Mouse (Mus musculus) heart, embryonic 15.5 days (tissue): Measurements from ENCODE around the gene Itgam. TPM values are rescaled to one million over a fixed set of nuclear protein-coding genes. Genes with fewer than 3 reads are reported as not detected.

Experiments used
- ATAC-seq: fragments of 200-750 bp; cut with Nextera tagmentation; replicated peaks from 2 replicates; pipeline ENCODE4 v1.8.0; 2017; ENCODE audit warnings: low read depth, moderate TSS enrichment; ENCODE audit not compliant: insufficient number of reproducible peaks, insufficient read depth, low FRiP score
- H3K27ac ChIP-seq: fragments of 300-500 bp; sonication (generic); 2 replicates; pipeline ENCODE4 v1.5.1; 2015; ENCODE audit warnings: mild to moderate bottlenecking, inconsistent platforms
- H3K27me3 ChIP-seq: fragments of 300-500 bp; sonication (generic); 2 replicates; pipeline ENCODE4 v1.6.1; 2015; ENCODE audit warnings: inconsistent platforms
- H3K36me3 ChIP-seq: fragments of 300-500 bp; sonication (generic); 2 replicates; pipeline ENCODE4 v1.6.1; 2015; ENCODE audit warnings: mild to moderate bottlenecking, inconsistent platforms
- H3K4me1 ChIP-seq: fragments of 300-500 bp; sonication (generic); replicated peaks from 2 replicates; pipeline ENCODE4 v1.6.1; 2015; ENCODE audit warnings: inconsistent platforms
- H3K4me2 ChIP-seq: fragments of 300-500 bp; sonication (generic); 2 replicates; pipeline ENCODE4 v1.6.1; 2015; ENCODE audit warnings: inconsistent platforms, mild to moderate bottlenecking, moderate library complexity
- H3K4me3 ChIP-seq: fragments of 300-500 bp; sonication (generic); 2 replicates; pipeline ENCODE4 v1.5.1; 2015; ENCODE audit warnings: mild to moderate bottlenecking, inconsistent platforms
- H3K9ac ChIP-seq: fragments of 300-500 bp; sonication (generic); 2 replicates; pipeline ENCODE4 v1.6.1; 2015; ENCODE audit warnings: mild to moderate bottlenecking, inconsistent platforms
- H3K9me3 ChIP-seq: fragments of 300-500 bp; sonication (generic); replicated peaks from 2 replicates; pipeline ENCODE4 v1.6.1; 2016; ENCODE audit warnings: inconsistent platforms
- WGBS: fragments of 180-500 bp; shearing (Covaris S2); methylation state at CpG from one replicate; pipeline ENCODE4 v1.1.7; 2015; ENCODE audit warnings: mixed read lengths; 5-methylcytosine and 5-hydroxymethylcytosine counted together
- polyA plus RNA-seq: library from polyadenylated mRNA; unstranded; fragments of >200 nt; fragmentation: Nextera tagmentation; extraction: Ambion mirVana; gene quantifications from 2 replicates; pipeline ENCODE4 v1.2.1, GENCODE M21; 2015

The Itgam gene
- polyA plus RNA-seq, 1 experiment from 2014 or later, result 0.69 TPM

DNA sequence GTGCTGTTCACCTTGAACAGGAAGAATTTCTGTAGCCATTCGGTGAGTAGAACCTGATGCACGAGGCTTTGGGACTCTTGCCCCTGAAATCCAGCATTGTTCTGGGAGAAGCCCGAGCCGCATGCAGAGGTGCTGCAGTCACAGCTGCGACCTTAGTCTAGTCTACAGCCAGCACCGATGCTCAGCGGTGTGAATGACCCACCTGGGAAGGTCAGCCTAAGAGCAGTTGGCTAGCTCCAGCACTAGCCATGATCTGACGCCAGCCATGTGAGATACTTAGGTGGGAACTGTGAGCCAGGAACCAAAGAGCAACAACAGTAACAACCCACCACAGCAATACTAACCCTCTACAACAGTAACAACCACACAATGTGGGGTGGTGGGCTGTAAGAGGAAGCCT is 4.6 kb upstream of the Itgam start:
- Histone ChIP-seq H3K9me3 (no peaks in the 10 kb centered on the region), H3K27ac (no peak overlapping the region), H3K36me3 (no peaks in the 10 kb centered on the region), H3K4me1 (no peaks in the 10 kb centered on the region), H3K9ac (no peak overlapping the region), H3K4me3 (no peak overlapping the region), H3K27me3 (no peaks in the 10 kb centered on the region), H3K4me2 (no peak overlapping the region)
- 74% methylated on average over 8 of the region's 8 CpGs for WGBS
- ATAC-seq, result no peak

DNA sequence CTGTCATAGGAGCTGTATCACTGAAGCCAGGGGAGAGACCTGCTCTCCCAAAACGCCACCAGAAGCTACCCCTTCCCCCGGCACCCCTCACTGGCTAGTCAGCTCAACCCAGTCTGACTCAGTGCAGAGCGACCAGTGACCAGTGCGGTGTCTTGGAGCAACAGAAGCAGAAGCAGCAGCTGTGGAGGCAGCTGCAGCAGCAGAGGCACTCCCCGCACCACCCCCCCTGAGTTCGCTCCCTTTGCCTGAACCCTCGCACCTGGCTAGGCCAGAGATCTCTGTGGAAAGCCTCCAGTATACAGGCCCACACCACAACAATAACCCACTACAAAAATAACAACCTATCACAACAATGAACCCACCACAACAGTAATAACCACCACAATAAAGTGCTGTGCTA is 3.9 kb upstream of the Itgam start:
- Histone ChIP-seq H3K4me1 (no peaks in the 10 kb centered on the region), H3K9me3 (no peaks in the 10 kb centered on the region), H3K9ac (no peak overlapping the region), H3K4me3 (no peak overlapping the region), H3K27ac (no peak overlapping the region), H3K4me2 (no peak overlapping the region), H3K36me3 (no peaks in the 10 kb centered on the region), H3K27me3 (no peaks in the 10 kb centered on the region)
- no peak for ATAC-seq
- WGBS, result 54% methylated on average over 7 of the region's 7 CpGs

DNA sequence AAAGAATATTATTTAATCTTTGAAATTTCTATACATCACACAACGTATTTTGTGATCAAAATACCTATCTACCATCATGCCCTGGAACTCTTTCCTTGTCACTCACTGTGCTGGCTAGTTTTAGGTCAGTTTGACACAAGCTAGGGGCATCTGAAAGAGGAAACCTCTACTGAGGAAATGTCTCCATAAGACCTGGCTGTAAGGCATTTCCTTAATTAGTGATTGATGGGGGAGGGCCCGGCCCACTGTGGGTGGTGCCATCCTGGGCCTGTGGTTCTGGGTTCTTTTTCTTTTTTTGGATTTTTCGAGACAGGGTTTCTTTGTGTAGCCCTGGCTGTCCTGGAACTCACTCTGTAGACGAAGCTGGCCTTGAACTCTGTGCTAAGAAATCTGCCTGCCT is 3.3 kb upstream of the Itgam start:
- H3K4me3 ChIP-seq, result no peak overlapping the region
- no peaks in the 10 kb centered on the region for H3K4me1 ChIP-seq
- no peak overlapping the region for H3K9ac ChIP-seq
- H3K36me3 ChIP-seq, result no peaks in the 10 kb centered on the region
- 66% methylated on average over 4 of the region's 4 CpGs for WGBS
- no peaks in the 10 kb centered on the region for H3K9me3 ChIP-seq
- no peak overlapping the region for H3K4me2 ChIP-seq
- no peak for ATAC-seq
- H3K27ac ChIP-seq, result no peak overlapping the region
- no peaks in the 10 kb centered on the region for H3K27me3 ChIP-seq

DNA sequence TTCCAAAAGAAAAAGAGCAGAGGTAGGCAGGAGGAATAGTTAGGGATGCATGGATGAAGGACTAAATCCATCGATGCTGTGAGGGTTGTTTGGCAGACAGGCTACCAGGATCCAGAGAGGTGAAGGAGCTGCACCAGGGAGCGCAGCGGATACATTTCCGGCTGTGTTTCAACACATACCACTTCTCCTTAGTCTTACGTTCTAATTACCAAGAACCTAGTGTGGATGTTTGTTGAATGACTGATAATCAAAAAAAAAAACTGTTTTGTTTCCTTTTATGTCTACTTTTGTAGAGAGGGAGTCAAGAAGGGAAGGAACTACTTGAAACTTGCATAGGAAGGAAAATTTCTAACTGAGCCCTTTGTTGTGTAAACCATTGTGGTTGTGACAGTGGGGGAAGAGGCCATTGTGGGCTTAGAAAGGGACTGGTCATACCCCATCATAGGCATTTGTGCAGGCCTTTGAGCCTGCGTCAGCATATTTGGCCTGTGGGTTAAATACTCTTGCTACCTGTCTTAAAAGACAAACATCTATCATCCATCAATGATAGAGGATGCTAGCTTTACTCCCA is 856 bp downstream of the Itgam start:
- no peak for ATAC-seq
- 72% methylated on average over 6 of the region's 6 CpGs for WGBS
- no peak overlapping the region for H3K27ac ChIP-seq

DNA sequence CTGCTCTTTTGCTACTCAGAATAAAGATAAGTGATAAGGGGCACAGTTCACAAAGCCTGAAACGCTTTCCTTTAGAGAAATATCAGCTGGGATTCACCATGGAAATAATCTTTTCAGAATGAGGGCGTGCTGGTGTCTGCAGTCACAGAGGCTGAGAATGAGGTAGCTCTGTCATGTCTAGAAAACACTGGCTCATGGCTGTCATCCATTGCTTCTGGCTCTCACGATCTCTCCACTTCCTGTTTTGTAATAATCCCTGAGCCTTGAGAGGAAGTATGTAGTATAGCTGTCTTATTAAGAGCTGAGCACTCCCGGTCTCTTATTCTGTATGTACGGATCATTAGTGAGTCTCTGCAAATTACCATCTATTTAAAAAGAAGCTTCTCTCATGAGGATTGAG is 3.1 kb downstream of the Itgam start:
- no peak overlapping the region for H3K4me3 ChIP-seq
- ATAC-seq, result no peak
- H3K36me3 ChIP-seq, result no peaks in the 10 kb centered on the region
- H3K4me2 ChIP-seq, result no peak overlapping the region
- H3K27me3 ChIP-seq, result no peaks in the 10 kb centered on the region
- no peak overlapping the region for H3K27ac ChIP-seq
- H3K9me3 ChIP-seq, result no peaks in the 10 kb centered on the region
- H3K9ac ChIP-seq, result no peak overlapping the region
- WGBS, result 59% methylated on average over 5 of the region's 5 CpGs
- H3K4me1 ChIP-seq, result no peaks in the 10 kb centered on the region

More for the DNA sequence above, 856 bp downstream of the Itgam start:
- Histone ChIP-seq H3K4me2 (no peak overlapping the region), H3K36me3 (no peaks in the 10 kb centered on the region), H3K4me1 (no peaks in the 10 kb centered on the region), H3K27me3 (no peaks in the 10 kb centered on the region), H3K9me3 (no peaks in the 10 kb centered on the region), H3K4me3 (no peak overlapping the region), H3K9ac (no peak overlapping the region)

DNA sequence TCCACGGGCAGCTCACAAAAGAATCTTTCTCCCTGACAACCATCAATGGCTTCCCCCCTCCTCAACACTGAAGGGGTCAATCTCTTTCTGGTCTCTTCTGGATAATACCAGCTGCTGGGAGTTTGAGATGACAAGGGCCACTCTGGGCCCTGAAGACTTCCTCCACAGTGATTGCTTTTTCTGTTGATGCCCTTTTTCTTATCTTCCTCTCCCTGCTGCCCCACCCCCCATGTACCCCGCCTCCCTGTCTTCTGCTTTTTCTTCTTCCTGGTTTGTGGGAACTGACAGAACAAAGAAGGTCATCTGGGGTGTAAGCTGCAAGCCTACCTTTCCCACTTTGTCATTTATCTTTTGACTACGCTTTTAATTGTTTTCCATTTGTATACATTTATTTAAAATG is 5.4 kb downstream of the Itgam start:
- Histone ChIP-seq H3K9me3 (no peaks in the 10 kb centered on the region), H3K27me3 (no peaks in the 10 kb centered on the region), H3K4me2 (no peak overlapping the region), H3K36me3 (no peaks in the 10 kb centered on the region), H3K9ac (no peak overlapping the region), H3K4me3 (no peak overlapping the region), H3K4me1 (no peaks in the 10 kb centered on the region), H3K27ac (no peak overlapping the region)
- no peak for ATAC-seq
- WGBS, result 43% methylated on average over 3 of the region's 3 CpGs

DNA sequence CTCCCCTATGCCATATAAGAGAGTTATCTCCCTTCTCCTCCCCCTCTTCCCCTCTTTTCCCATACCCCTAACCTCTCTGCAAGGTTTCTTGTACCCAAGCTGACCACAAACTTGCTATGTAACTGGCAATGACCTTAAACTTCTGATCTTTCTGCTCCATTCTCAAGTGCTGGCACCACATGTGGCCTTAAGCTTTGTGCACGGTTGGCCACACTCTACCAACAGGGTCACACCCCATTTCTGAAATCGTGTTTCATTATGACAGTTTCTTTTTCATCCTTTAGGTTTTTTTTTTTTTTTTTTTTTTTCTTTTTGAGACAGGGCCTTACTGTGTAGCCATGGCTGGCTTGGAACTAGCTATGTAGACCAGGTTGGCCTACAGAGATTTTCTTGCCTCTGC is 7.4 kb downstream of the Itgam start:
- ATAC-seq, result no peak
- H3K4me2 ChIP-seq, result no peak overlapping the region
- 70% methylated on average over 2 of the region's 2 CpGs for WGBS
- H3K4me1 ChIP-seq, result no peaks in the 10 kb centered on the region
- no peak overlapping the region for H3K4me3 ChIP-seq
- no peak overlapping the region for H3K27ac ChIP-seq
- no peaks in the 10 kb centered on the region for H3K9me3 ChIP-seq
- no peaks in the 10 kb centered on the region for H3K36me3 ChIP-seq
- no peak overlapping the region for H3K9ac ChIP-seq
- H3K27me3 ChIP-seq, result no peaks in the 10 kb centered on the region

DNA sequence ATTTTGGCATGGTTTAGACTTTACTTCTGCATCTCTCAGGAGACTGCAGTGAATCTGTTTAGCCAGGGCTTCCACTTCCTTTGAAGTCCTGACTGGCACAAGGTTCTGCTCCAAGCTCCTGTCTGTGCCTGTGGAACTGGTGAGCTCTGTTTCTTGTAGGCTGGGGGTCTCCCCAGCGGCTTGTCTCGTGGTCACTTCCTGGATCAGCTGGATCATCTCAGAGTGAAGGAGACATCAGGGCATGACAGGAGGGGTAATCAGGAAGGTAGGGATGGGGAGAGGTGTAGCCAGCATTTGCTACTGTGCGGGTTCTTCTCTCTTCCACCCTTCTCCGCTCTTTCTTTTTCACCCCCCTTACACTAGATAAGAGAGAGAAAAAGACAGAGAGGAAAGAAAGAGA is 9.4 kb downstream of the Itgam start:
- H3K4me3 ChIP-seq, result no peak overlapping the region
- WGBS, result 64% methylated on average over 4 of the region's 4 CpGs

DNA sequence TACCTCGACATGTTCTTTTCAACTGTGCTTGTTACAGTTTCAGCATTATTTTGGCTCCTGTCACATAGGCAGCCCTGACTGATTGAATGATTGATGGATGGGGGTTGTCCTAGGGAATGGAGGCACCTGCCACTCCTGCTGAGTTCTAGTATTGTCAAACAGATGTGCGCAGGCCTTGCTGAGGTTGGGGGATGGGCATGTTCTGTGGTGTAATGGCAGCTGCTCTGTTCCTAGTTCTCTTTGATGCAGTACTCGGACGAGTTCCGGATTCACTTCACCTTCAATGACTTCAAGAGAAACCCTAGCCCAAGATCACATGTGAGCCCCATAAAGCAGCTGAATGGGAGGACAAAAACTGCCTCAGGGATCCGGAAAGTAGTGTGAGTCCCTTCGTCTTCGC is 17.6 kb downstream of the Itgam start:
- no peaks in the 10 kb centered on the region for H3K4me1 ChIP-seq
- no peaks in the 10 kb centered on the region for H3K27me3 ChIP-seq
- H3K27ac ChIP-seq, result no peak overlapping the region
- 76% methylated on average over 8 of the region's 8 CpGs for WGBS
- no peak overlapping the region for H3K9ac ChIP-seq
- no peak overlapping the region for H3K4me2 ChIP-seq
- no peaks in the 10 kb centered on the region for H3K9me3 ChIP-seq
- no peaks in the 10 kb centered on the region for H3K36me3 ChIP-seq
- H3K4me3 ChIP-seq, result no peak overlapping the region
- no peak for ATAC-seq

More for the DNA sequence above, 9.4 kb downstream of the Itgam start:
- no peak overlapping the region for H3K27ac ChIP-seq
- H3K9ac ChIP-seq, result no peak overlapping the region
- H3K4me2 ChIP-seq, result no peak overlapping the region
- no peaks in the 10 kb centered on the region for H3K4me1 ChIP-seq
- no peak for ATAC-seq
- H3K27me3 ChIP-seq, result no peaks in the 10 kb centered on the region
- no peaks in the 10 kb centered on the region for H3K9me3 ChIP-seq
- no peaks in the 10 kb centered on the region for H3K36me3 ChIP-seq

DNA sequence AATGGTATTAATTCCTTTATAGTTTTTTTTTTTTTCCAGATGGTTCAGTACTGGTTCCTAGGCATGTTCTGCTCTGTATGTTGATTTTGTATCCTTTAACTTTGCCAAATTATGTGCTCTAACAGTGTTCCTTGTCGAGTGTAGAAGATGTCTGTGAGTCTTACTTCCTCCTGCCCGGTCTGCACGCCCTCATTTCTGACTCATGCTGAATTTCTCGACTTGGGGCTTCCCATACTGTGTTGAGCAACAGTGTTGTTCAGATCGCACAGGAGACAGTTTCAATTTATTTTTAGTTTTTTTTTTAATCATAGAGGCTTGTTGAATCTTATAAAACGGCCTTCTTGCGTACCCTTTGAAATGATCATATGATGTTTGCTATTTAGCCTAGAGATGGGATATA is 26.7 kb downstream of the Itgam start:
- Histone ChIP-seq H3K4me1 (no peaks in the 10 kb centered on the region), H3K27me3 (no peaks in the 10 kb centered on the region), H3K27ac (no peak overlapping the region), H3K9ac (no peak overlapping the region), H3K9me3 (no peaks in the 10 kb centered on the region), H3K4me2 (no peak overlapping the region), H3K4me3 (no peak overlapping the region), H3K36me3 (no peaks in the 10 kb centered on the region)
- WGBS, result 77% methylated on average over 7 of the region's 7 CpGs
- no peak for ATAC-seq

DNA sequence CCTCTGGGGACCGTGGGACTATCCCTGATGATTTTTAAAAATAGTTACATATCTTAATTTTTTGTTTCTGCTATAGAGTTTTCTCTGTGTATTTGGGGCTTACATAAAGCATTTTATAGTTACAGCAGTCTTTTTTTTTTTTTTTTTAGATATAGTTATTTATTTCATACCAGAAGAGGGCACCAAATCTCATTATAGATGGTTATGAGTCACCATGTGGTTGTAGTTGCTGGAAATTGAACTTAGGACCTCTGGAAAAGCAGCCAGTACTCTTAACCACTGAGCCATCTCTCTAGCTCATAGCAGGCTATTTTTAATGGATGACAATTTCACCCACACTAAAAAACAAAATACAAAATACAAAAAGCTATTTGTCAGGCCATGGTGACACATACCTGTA is 35.7 kb downstream of the Itgam start:
- Histone ChIP-seq H3K27ac (no peak overlapping the region), H3K4me2 (no peak overlapping the region), H3K9me3 (no peaks in the 10 kb centered on the region), H3K4me1 (no peaks in the 10 kb centered on the region), H3K36me3 (no peaks in the 10 kb centered on the region), H3K27me3 (no peaks in the 10 kb centered on the region), H3K9ac (no peak overlapping the region), H3K4me3 (no peak overlapping the region)
- 85% methylated on average over 1 of the region's 1 CpGs for WGBS
- ATAC-seq, result no peak

DNA sequence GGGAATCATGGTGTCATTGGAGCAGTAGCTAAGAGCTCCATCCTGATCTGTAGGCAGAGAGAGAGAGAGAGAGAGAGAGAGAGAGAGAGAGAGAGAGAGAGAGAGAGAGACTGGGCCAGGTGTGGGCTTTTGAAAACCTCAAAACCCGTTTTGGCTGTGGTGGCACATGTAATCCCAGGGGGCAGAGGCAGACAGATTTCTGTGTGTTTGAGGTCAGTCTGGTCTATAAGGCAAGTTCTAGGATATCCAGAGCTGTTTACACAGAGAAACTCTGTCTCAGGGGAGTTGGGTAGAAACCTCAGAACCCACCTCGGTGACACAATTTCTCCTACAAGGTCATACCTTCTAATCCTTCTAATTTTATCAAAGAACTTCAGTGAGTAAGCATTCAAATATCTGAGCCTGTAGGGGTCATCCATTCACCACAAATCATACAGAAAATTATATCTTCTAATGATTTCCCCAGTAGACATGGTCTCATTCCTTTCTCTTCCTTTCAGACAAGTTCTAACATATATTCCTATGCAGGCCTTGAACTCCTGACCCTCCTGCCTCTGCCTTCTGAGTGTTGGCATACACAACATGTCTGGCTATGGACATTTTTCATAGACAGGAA is 38.4 kb downstream of the Itgam start:
- Histone ChIP-seq H3K4me2 (no peak overlapping the region), H3K27me3 (no peaks in the 10 kb centered on the region), H3K27ac (no peak overlapping the region), H3K9ac (no peak overlapping the region), H3K36me3 (no peaks in the 10 kb centered on the region), H3K9me3 (no peaks in the 10 kb centered on the region), H3K4me3 (no peak overlapping the region), H3K4me1 (no peaks in the 10 kb centered on the region)
- WGBS, result 69% methylated on average over 2 of the region's 2 CpGs
- ATAC-seq, result no peak
